Mouse (Mus musculus) adrenal gland (tissue): ENCODE data around the gene Asb11.

Experiments
- intact Hi-C: fragments of 180-260 bp; cut with DNase I; formaldehyde crosslinking; loops from one replicate; pipeline ENCODE4 v1.15.1; 2025

Asb11 gene

DNA sequence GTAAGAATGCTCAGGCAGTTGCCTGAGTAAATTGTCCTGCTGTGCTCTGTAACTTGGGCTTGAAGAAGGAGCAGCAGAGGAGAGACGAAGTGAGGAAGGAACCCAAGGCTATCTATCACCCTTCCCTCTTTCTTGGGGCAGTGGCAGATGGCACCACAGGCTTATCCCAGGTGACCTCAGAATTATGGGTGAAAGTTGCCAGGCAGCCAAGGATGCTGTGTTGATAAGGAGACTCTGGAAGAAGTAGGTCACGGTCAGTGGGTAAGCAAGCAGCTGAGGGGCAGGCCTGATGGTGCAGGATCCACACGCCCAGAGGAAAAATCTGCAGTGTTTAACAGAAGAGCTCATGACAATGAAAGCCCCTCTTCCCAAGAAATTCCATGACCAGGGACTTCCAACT is 4.5 kb downstream of the Asb11 start:
- intact Hi-C loops: loop anchor here (10.0 kb wide), 1 partner anchor 337 kb away; no protein-coding TSS in a partner anchor

DNA sequence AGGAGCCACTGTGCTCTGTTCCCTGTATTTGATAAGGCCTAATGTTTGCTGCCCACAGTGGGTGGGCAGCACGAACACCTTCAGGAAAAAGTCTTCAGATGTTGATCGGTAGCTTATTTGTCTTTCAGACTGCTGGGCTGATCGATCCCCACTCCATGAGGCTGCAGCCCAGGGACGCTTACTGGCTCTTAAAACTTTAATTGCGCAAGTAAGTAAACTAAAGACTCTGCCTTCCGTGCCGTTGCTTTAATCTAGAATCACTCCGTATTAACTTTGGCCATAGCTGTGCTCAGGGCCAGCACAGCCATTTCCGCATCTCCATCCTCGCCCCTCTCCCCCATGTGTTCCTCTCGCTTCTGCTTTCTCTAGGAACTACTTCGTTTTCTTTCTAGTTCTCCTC is 8.8 kb downstream of the Asb11 start:
- intact Hi-C loops: loop anchor here (5.0 to 10.0 kb wide), 2 partner anchors 63 to 341 kb away; no protein-coding TSS in a partner anchor

DNA sequence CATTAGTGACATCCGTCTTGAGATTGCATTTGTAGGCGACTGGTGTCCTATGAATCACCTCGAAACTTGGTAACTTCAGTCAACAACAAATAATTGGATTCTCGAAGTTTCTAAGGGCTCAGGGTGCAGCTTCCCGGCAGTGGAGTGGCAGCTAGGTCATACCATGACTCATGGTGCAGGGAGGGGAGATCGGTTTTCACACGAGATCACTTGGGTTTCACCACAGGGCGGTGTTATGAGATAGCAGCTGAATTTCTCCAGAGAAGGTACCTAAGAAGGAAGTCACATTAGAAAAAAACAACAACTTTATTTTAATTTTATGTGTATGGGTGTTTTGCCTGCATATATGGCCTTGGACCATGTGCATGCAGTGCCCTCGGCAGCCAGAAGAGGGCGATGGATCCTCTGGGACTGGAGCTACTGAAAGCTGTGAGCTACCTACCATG is 9.3 kb downstream of the Asb11 start:
- intact Hi-C loops: loop anchor here (5.0 to 10.0 kb wide), 2 partner anchors 64 to 341 kb away; no protein-coding TSS in a partner anchor

DNA sequence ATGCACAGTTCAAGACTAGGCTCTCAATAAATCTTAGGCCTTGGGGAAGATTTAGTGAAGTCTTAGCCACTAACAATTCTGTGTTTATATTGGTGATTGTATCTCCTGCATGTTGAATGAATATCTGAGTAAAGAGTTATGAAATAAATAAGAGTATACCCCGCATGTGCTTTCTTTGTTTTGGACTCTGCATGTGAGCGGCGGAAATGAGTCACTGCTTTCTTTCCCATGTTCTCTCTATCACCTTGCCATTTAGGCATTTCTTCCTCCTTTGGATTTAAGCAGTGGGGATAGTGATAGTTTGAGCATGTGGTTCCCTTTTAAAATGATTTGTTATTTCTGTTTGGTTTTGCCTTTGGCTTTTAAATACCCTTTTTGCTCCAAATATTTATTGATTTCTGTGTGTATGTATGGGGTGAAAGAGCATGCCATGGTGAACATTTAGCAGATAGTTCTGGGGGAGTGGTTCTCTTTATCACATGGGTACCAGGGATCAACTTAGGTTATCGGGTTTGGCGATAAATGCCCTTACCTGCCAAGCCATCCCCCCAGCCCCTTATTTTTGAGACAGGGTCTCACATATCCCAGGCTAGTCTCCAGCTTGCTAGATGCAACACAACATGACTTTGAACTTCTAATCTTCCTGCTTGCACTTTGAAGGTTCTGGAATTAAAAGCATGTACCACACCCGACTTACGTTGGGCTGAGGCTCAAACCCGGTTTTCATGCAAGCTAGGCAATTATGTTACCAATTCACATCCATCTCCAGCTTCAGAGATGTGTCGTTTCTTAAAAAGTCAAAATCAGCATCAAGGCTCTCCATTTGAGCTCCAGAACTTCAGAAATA is 10.3 kb downstream of the Asb11 start:
- intact Hi-C loops: loop anchor here (5.0 to 10.0 kb wide), 2 partner anchors 65 to 342 kb away; no protein-coding TSS in a partner anchor

DNA sequence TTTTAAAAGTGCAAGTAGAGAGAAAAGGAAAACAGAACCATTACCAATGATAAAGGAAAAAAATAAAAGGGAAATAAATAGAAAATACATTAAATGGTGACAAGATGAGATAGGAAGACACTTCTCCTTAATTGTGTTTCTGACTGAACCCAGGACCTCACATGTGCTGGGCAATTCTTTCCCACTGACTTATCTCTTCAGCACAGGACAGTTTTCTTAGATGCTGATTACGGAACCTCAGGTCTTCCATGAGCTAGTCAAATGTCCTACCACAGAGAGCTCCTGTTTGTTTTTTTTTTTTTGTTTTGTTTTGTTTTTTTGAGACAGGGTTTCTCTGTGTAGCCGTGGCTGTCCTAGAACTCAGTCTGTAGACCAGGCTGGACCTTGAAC is 10.9 kb downstream of the Asb11 start:
- intact Hi-C loops: loop anchor here (2.0 to 10.0 kb wide), 3 partner anchors 65 to 343 kb away; no protein-coding TSS in a partner anchor

DNA sequence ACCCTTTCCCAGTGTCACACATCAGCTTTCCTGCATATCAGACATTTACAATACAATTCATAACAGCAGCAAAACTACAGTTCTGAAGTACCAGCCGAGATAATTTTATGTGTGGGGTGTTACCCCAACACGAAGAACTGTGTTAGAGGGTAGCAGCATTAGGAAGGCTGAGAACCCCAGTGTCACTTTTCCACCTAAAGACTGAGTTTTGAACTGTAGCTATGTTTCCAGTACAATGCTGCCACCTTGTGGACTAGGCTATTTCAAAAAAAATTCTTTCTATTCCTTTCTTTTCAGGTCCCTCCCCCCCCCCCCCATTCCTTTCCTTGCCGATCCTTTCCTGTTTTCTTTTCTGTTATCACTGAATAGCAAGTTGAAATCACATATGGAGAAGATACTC is 12.4 kb downstream of the Asb11 start:
- intact Hi-C loops: loop anchor here (2.0 to 10.0 kb wide), 3 partner anchors 67 to 344 kb away; no protein-coding TSS in a partner anchor

DNA sequence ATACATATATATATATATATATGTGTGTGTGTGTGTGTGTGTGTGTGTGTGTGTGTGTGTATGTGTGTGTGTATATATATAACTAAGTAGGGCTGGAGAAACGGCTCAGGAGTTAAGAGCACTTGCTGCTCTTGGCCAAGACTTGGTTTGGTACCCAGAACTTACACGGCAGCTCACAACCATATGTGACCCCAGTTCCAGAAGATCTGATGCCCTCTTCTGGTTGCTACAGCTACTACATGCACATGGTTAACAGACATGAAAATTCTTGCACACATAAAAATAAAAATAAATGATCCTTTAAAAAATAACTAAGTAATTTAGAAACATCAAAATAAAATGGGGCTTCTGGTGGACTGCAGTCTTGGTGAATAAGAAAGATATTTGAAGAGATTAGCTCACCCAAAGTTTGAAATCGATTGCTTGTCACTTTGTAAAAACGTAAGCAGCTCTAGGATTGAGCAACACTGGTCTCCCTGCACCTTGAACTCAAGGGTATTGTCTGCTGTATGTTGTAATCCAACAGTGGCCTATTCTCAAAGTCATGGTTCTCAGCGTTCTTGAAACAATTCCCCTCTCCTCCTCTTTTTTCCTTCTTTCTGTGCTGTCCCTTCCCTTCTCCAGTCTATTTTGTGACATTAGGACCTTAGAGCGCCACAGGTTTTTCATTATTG is 22.5 kb downstream of the Asb11 start:
- intact Hi-C loops: no loop called here

DNA sequence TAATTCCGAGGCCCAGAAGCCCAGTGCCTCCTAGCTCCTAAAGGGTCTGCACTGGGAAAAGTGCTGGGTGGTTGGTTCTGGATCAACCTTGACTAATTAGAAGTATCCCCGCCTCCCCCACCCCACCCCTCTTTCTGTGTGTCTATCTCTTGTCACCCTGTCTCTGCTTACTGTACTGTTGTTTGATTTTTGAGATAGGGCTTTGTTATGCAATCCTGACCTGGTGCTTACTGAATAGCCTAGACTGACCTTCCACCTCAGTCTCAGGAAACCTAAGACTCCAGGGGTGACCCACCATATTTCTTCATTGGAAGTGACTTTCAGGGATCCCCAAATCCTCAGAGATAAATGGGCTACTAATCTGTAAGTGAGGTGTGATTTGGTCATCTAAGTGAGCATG is 65.5 kb downstream of the Asb11 start:
- intact Hi-C loops: no loop called here

DNA sequence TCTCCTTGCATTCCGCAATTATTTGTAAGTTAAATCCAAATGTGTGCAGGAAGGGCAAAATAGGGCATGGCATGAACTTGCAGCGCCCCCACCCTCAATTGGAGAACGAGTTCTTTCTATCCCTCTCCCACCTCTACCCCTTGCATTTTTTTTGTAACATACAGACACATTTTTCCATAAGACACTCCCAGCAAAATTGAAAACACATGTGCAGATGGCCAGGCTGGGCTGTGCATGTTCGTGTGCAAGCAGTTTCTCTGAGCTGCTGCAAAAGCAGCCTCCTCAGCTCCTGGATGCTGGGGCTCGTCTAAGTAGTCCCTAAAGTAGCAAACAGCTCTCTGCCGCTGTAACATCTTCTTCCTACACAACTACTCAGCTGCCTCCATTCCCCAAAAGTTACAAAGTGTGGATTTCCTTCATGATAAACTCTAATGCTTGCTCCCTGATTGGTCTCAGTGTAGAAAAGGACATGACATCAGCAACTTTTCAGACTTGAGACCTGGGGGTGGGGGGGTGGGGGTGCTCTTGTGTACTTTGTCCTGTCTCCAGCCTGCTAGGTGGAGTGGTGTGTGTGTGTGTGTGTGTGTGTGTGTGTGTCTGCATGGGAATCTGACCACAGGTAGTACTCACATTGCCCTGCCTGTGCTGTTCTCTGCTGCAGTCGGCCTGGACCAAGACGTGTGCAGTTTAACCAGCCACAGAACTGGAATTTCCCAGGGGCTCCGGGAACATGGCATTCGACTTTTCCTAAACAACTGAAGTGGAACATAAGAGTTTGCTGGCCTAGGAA is 69.1 kb downstream of the Asb11 start, which contains the start of gene Asb9:
Gene Asb9, plus strand, starts transcription at position 619 of the 790 bp plus-strand sequence.
- intact Hi-C loops: no loop called here

DNA sequence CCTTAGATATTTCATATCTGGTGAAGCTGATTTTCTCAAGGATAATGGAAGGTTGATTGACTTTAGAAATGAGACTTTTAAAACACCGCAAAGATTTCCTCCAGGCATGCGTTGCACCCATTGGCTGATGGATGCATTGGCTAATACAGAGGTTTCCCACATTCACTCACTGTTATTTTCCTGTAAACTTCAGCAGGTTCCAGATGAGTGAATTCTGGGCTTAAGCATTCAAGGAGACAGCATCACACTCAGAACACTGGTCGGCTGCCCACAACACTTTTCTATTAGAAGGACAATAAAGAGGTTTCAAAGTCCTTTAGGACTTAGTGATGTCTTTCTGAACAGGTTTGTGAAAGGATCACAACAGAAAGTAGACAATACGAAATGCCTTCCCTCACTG is 70.3 kb downstream of the Asb11 start:
- intact Hi-C loops: no loop called here

DNA sequence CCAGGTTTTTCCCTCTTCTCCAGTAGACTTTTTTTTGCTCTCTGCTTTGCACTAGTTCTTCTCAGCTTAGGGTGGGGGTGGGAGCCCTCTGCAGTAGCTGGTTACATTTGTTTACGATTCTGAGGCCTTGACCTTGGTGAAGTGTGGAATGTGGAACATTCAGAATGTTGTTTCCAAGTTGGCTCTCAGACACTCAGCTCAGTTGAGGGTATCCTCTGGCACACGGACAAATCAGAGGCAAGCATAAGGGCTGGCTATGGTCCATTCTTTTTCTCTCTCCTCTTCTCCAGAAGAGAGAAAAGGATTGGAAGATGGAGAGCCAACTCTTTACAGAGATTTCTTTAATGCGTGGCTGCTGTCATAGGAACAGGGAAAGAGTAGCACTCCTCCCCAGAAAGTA is 71.9 kb downstream of the Asb11 start:
- intact Hi-C loops: no loop called here
